Mouse (Mus musculus): ENCODE measurements around the gene Clstn3.

The Clstn3 gene

DNA sequence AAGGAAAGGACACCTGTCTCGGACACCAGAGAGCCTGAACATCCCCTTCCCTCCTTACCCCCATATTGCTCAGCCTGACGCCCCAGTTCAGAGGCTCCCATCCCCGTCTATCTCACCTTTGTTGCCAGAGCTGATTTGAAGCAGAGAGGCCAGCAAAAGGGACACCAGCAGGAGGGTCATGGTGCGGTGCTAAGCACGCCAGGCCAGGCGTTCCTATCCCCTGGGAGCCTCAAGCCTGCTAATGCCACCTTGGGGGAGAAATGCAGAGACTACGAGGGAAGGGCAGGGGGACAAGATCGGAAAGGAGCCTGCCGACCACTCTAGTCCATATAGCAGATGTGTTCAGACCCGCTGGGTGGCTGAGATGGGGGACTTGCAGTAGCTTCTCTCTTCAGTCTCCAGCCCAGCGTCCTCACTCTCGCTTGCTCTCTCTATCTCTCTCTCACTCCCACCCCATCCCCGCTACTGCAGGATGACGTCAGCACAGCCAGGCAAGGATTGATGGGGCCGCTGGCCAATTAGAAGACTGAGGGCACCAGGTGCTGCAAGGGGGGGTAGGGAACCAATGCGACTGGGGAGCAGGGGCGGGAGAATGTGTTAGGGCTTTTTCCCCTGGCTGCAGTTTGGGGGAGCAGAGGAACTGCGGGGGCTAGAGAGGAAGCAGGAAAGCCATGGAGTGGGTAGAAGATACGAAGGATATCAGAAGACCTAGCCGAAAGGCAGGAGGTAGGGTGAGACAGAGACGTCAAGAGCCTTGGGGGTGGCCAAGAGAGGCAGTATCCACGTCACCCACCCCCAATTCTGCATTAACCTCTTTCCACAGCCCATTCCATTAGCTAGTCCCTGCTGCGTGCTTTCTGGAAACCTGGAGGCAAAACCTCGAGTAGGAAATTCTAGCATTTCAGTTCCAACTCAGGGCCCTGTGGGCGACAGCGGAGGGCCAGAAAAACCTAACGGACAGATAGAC lies at the start of gene Clstn3:
TSS of gene Clstn3 (minus strand) at position 490 of the 967 bp plus-strand sequence.
- no peak for TF ChIP-seq GATA4 (IDR thresholded peaks at IDR 0.05; ENCODE audit: insufficient replicate concordance, low read length)

DNA sequence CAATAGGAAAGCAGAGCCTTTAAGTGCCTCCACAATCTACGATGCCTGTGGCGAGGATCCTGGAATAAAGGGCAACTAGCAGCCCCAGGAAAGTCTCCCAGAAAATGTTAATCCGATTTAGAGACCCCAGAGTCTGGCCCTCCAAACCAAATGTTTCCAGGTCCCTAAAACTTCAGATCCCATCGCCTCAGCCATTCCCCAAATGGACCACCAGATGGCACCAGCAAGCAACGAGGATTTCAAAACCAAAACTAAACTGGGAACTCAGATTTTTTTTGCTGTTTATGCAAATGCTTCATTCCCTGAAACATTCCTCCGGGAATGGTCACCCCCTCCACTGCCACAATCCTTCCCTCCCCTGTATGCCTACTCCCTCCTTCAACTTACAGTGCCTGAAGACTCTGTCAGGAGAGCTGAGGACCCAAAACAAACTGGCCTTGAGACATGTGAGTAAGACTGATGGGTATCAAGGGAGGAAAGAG lies 47.8 kb upstream of the Clstn3 start, which contains the start of gene C1ra:
TSS of gene C1ra (plus strand) at position 51 of the 482 bp plus-strand sequence.
- no peak for TF ChIP-seq GATA4 (IDR thresholded peaks at IDR 0.05; ENCODE audit: insufficient replicate concordance, low read length)

DNA sequence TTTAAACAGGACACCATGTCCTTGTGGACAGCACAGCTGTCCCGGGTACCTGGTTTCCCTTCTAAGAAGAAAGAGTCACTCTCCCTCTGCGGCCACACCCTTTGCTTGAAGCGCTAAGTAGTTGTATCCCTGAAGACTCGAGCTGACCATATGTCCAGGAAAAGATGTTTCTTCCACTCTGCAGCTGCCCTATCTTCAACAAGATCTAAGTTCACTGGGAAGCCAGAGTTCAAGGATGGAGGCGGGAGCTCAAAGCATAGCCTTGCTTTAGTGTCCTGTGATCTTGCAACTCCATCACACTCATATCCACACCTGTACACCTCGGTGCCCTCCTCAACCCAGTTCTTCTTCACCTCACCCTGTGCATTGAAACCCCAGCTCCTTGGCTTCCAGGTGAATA lies 47.3 kb upstream of the Clstn3 start:
- TF ChIP-seq GATA4 (IDR thresholded peaks at IDR 0.05; ENCODE audit: insufficient replicate concordance, low read length), result peak; percentile 77

DNA sequence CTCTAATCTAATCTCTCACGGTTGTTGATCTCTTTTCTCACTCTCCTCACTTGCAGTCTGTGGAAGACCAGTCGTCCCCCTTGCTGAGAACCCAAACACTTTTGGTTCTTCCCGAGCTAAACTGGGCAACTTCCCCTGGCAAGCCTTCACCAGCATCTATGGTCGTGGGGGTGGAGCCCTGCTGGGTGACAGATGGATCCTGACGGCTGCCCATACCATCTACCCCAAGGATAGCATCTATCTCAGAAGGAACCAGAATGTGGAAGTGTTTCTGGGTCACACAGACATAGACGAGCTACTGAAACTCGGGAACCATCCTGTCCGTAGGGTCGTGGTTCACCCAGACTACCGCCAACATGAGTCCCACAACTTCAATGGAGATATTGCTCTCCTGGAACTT lies 43.7 kb upstream of the Clstn3 start:
- TF ChIP-seq GATA4 (IDR thresholded peaks at IDR 0.05; ENCODE audit: insufficient replicate concordance, low read length), result no peak

- TF ChIP-seq GATA4 (IDR thresholded peaks at IDR 0.05; ENCODE audit: insufficient replicate concordance, low read length), result no peak
Observed at GRCm38 (mm10) chr6:124506991-124507390, 42.4 kb upstream of the Clstn3 start.

DNA sequence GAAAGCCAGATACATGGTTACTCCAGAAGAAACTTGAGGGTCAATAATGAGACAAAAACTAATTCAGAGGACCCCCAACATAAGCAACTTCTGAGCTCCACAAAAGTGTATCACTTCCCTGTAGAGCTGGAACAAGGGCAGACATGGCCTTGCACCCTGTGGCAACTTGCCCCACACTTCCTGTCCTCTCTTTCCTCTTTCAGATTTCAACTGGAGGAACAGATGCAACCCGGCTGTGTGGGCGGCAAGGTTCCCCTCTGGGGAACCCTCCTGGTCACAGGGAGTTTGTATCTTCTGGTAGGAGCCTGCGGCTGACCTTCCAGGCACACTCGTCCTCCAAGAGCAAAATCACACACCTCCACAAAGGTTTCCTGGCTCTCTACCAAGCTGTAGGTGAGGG lies 40.4 kb upstream of the Clstn3 start:
- no peak for TF ChIP-seq GATA4 (IDR thresholded peaks at IDR 0.05; ENCODE audit: insufficient replicate concordance, low read length)

GRCm38 (mm10) chr6:124502021-124502420 lies 37.4 kb upstream of the Clstn3 start:
- TF ChIP-seq GATA4 (IDR thresholded peaks at IDR 0.05; ENCODE audit: insufficient replicate concordance, low read length), result no peak

DNA sequence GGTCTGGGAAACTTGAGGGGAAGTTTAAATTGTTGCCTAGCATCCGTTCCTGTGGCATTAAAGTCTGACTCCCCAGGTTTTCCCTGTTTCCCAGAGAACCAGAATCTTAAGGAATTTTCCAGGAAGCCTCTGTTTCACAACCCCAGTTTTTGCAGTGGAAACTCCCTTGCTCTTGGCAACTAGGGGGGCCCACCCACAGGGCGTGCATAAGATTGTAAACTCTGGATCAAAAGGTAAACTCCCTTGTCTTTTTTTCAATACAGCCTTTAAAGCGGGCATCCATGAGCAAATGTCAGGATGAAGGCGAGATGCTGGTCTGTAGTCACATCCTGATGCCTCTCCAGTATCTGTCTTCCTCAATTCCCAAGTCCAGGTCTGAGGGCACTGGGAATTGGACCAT lies 36.9 kb upstream of the Clstn3 start:
- TF ChIP-seq GATA4 (IDR thresholded peaks at IDR 0.05; ENCODE audit: insufficient replicate concordance, low read length), result no peak

DNA sequence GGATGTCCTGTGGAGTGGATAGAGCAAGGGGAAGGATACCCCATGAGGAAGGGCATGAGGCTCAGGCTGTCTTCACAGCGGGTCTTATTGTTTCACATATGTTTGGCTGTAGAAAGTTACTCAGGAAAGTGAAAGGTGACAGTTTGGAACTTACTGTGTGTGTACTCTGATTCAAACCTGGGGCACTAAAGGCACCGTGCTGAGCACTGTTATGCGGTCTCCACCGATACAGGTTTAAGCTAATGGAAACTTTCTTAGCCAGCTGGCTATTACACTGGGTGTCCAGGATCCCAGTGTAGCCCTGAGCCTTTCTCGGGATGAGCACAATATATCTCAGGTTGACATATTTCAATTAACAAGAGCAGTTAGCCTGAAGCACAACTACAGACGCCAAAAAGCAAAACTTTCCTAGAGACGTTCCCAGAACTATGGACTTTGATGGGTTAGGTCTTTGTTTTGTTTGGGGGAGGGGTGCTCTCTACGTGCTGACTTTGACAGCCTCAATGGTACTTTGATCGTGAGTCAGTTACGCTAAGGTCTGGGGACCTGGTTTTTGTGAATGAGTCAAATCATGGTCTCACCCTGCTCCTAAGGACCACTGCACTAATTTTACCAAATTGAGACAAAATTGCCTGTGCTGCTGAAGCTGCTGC lies 35.4 kb upstream of the Clstn3 start:
- TF ChIP-seq GATA4 (IDR thresholded peaks at IDR 0.05; ENCODE audit: insufficient replicate concordance, low read length), result no peak

GRCm38 (mm10) chr6:124496054-124496453 lies 31.5 kb upstream of the Clstn3 start:
- no peak for TF ChIP-seq GATA4 (IDR thresholded peaks at IDR 0.05; ENCODE audit: insufficient replicate concordance, low read length)

GRCm38 (mm10) chr6:124493886-124494285 lies 29.3 kb upstream of the Clstn3 start:
- TF ChIP-seq GATA4 (IDR thresholded peaks at IDR 0.05; ENCODE audit: insufficient replicate concordance, low read length), result no peak

DNA sequence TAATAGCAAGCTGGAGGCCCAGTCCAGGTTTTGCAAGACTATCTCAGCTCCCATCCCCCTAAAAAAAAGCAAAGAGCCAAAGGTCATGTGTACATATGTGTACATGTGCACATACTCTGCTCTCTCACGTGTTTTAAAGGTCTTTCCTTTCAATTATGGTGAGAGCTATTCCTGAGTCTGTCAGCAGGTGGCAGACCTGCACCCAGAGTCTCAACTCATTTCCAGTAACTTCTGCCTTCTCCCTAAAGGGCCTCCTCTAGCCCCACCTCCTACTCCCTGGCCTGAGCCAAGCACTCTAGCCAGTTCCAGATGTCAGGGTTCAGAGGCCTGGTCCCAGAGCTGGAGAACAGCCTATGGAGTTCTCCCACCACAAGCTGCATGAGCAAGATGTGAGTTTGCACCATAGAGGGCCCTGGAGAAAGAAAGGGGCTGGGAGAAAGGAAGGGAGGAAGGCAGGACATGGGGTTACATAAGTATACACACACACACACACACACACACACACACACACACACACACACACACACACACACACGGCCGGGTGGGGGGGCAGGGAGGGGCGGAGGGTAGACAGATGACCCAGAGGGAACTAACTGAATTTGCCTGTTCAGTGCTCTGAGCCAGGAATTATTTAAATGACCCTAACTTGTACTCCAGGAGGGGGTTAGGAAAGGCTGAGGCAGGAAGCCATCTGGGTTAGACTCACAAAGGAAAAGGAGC lies 28.4 kb upstream of the Clstn3 start, which contains the start of gene C1rl:
TSS of gene C1rl (plus strand) at position 272 of the 720 bp plus-strand sequence.
- no peak for TF ChIP-seq GATA4 (IDR thresholded peaks at IDR 0.05; ENCODE audit: insufficient replicate concordance, low read length)

GRCm38 (mm10) chr6:124491427-124491826 lies 26.8 kb upstream of the Clstn3 start:
- TF ChIP-seq GATA4 (IDR thresholded peaks at IDR 0.05; ENCODE audit: insufficient replicate concordance, low read length), result no peak

DNA sequence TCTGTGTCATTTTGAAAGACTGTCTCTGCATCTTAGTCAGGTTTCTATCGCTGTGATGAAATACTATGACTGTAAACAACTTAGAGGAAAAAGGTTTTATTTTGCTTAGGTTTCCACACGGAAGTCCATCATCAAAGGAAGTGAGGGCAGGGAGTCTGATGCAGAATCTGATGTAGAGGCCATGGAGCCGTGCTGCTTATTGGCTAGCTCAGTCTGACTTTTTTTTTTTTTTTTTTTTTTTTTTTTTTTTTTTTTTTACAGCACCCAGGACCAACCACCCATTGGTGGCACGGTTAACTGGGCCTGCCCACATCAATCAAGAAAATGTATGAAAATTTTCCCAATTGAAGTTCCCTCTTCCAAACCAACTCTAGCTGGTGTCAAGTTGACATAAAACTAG lies 24.4 kb upstream of the Clstn3 start:
- TF ChIP-seq GATA4 (IDR thresholded peaks at IDR 0.05; ENCODE audit: insufficient replicate concordance, low read length), result no peak

DNA sequence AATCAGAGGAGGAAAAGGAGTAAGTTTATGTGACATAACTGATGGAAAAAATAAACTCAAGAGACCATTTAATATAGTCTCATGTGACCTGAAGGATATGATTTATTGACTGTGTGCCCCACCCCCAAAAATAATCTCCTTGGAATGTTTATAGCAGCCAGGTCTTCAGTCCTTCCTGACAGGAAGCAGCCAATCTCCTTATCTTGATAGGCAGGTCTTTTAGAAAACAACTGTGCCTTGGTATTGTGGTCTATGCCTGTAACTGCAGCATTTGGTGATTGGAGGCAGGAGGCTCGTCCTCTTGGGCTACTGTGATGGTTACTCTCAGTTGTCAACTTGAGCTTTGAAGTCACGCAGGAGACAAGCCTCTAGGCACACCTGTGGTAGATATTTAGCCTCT lies 22.9 kb upstream of the Clstn3 start:
- TF ChIP-seq GATA4 (IDR thresholded peaks at IDR 0.05; ENCODE audit: insufficient replicate concordance, low read length), result no peak
